Mouse (Mus musculus) heart, embryonic 11.5 days (tissue): Measurements from ENCODE around the gene Mfrp. TPM values are rescaled to one million over a fixed set of nuclear protein-coding genes. Genes with fewer than 3 reads are reported as not detected.

ENCODE experiments used
- ATAC-seq: fragments of 200-750 bp; cut with Nextera tagmentation; replicated peaks from 2 replicates; pipeline ENCODE4 v1.8.0; 2017; ENCODE audit warnings: moderate library complexity; ENCODE audit not compliant: insufficient number of reproducible peaks, low FRiP score, low TSS enrichment
- H3K27ac ChIP-seq: fragments of 300-500 bp; sonication (generic); 2 replicates; pipeline ENCODE4 v1.5.1; 2014; ENCODE audit warnings: mild to moderate bottlenecking, low read depth, low read length
- H3K27me3 ChIP-seq: fragments of 300-500 bp; sonication (generic); 2 replicates; pipeline ENCODE4 v1.6.1; 2014; ENCODE audit warnings: mild to moderate bottlenecking, low read length, mixed read lengths; ENCODE audit not compliant: control insufficient read depth, insufficient read depth
- H3K36me3 ChIP-seq: fragments of 300-500 bp; sonication (generic); 2 replicates; pipeline ENCODE4 v1.6.1; 2014; ENCODE audit warnings: mild to moderate bottlenecking, low read length, moderate library complexity, mixed read lengths; ENCODE audit not compliant: control insufficient read depth, insufficient read depth
- H3K4me1 ChIP-seq: fragments of 300-500 bp; sonication (generic); 2 replicates; pipeline ENCODE4 v1.6.1; 2014; ENCODE audit warnings: low read length; ENCODE audit not compliant: control insufficient read depth, insufficient read depth
- H3K4me2 ChIP-seq: fragments of 300-500 bp; sonication (generic); 2 replicates; pipeline ENCODE4 v1.6.1; 2014; ENCODE audit warnings: mild to moderate bottlenecking, moderate library complexity
- H3K4me3 ChIP-seq: fragments of 300-500 bp; sonication (generic); 2 replicates; pipeline ENCODE4 v1.5.1; 2014; ENCODE audit warnings: low read depth, low read length
- H3K9ac ChIP-seq: fragments of 300-500 bp; sonication (generic); 2 replicates; pipeline ENCODE4 v1.6.1; 2014; ENCODE audit warnings: mild to moderate bottlenecking, low read depth, low read length, moderate library complexity
- H3K9me3 ChIP-seq: fragments of 300-500 bp; sonication (generic); replicated peaks from 2 replicates; pipeline ENCODE4 v1.6.1; 2016; ENCODE audit warnings: low read length; ENCODE audit not compliant: control insufficient read depth
- WGBS: fragments of 180-500 bp; shearing (Covaris S2); extraction: QIAGEN DNeasy Blood & Tissue Kit; methylation state at CpG from one replicate; pipeline ENCODE4 v1.1.7; 2014; ENCODE audit not compliant: insufficient replicate concordance; 5-methylcytosine and 5-hydroxymethylcytosine counted together
- polyA plus RNA-seq: library from polyadenylated mRNA; unstranded; fragments of >200 nt; fragmentation: Nextera tagmentation; extraction: Ambion mirVana; gene quantifications from 2 replicates; pipeline ENCODE4 v1.2.1, GENCODE M21; 2014

The Mfrp gene
- polyA plus RNA-seq, 1 experiment from 2014 or later, result 0.16 TPM

GRCm38 (mm10) chr9:44125546-44126428, 24.3 kb downstream of the Mfrp start:
- no peaks in the 10 kb centered on the region for H3K36me3 ChIP-seq
- H3K4me3 ChIP-seq, result no peak overlapping the region
- no peaks in the 10 kb centered on the region for H3K9me3 ChIP-seq
- no peak for ATAC-seq
- WGBS, result 33% methylated on average over 18 of the region's 18 CpGs
- no peak overlapping the region for H3K27ac ChIP-seq
- H3K27me3 ChIP-seq, result no peaks in the 10 kb centered on the region
- H3K4me2 ChIP-seq, result peak overlapping the region; percentile 46
- H3K4me1 ChIP-seq, result peaks cover 13% of the 10 kb centered on the region
- no peak overlapping the region for H3K9ac ChIP-seq

- peak overlapping the region; percentile 46 for H3K4me2 ChIP-seq
- no peak for ATAC-seq
- no peaks in the 10 kb centered on the region for H3K27me3 ChIP-seq
- H3K4me3 ChIP-seq, result no peak overlapping the region
- H3K9ac ChIP-seq, result no peak overlapping the region
- H3K9me3 ChIP-seq, result no peaks in the 10 kb centered on the region
- 78% methylated on average over 3 of the region's 3 CpGs for WGBS
- H3K36me3 ChIP-seq, result no peaks in the 10 kb centered on the region
- peaks cover 22% of the 10 kb centered on the region for H3K4me1 ChIP-seq
- H3K27ac ChIP-seq, result no peak overlapping the region
Measured at GRCm38 (mm10) chr9:44126746-44127145, 25.2 kb downstream of the Mfrp start.

GRCm38 (mm10) chr9:44127351-44127801, 25.8 kb downstream of the Mfrp start:
- ATAC-seq, result no peak
- Histone ChIP-seq H3K27me3 (no peaks in the 10 kb centered on the region), H3K9ac (no peak overlapping the region), H3K4me1 (peaks cover 23% of the 10 kb centered on the region), H3K4me3 (no peak overlapping the region), H3K27ac (no peak overlapping the region), H3K9me3 (no peaks in the 10 kb centered on the region), H3K36me3 (no peaks in the 10 kb centered on the region), H3K4me2 (no peak overlapping the region)
- 57% methylated on average over 3 of the region's 3 CpGs for WGBS

GRCm38 (mm10) chr9:44129633-44130032, 28.1 kb downstream of the Mfrp start:
- 0 out of 2 replicates have a peak, but pooled peaks have one; percentile 0 for ATAC-seq
- peak overlapping the region; percentile 81 for H3K9ac ChIP-seq

GRCm38 (mm10) chr9:44130034-44130433, 28.5 kb downstream of the Mfrp start:
- Histone ChIP-seq H3K9me3 (no peaks in the 10 kb centered on the region), H3K4me2 (peak overlapping the region; percentile 86), H3K27me3 (no peaks in the 10 kb centered on the region), H3K9ac (peak overlapping the region; percentile 81), H3K4me1 (peaks cover 30% of the 10 kb centered on the region), H3K36me3 (no peaks in the 10 kb centered on the region), H3K27ac (peak overlapping the region; percentile 82), H3K4me3 (peak overlapping the region; percentile 42)
- peak; percentile 50 for ATAC-seq
- WGBS, result under 1% methylated on average over 27 of the region's 27 CpGs

More at GRCm38 (mm10) chr9:44129633-44130032, 28.1 kb downstream of the Mfrp start:
- no peaks in the 10 kb centered on the region for H3K27me3 ChIP-seq
- peak overlapping the region; percentile 86 for H3K4me2 ChIP-seq
- H3K27ac ChIP-seq, result peak overlapping the region; percentile 82
- no peaks in the 10 kb centered on the region for H3K36me3 ChIP-seq
- H3K4me3 ChIP-seq, result peak overlapping the region; percentile 42
- peaks cover 30% of the 10 kb centered on the region for H3K4me1 ChIP-seq
- WGBS, result 2% methylated on average over 9 of the region's 9 CpGs
- no peaks in the 10 kb centered on the region for H3K9me3 ChIP-seq

GRCm38 (mm10) chr9:44130581-44131275, 29.2 kb downstream of the Mfrp start:
- peak; percentile 12; the same call in 1 of the 2 replicates for ATAC-seq
- 13% methylated on average over 19 of the region's 19 CpGs for WGBS
- Histone ChIP-seq H3K4me2 (peak overlapping the region; percentile 86), H3K36me3 (no peaks in the 10 kb centered on the region), H3K4me1 (peaks cover 30% of the 10 kb centered on the region), H3K27ac (peak overlapping the region; percentile 82), H3K4me3 (peak overlapping the region; percentile 42), H3K9me3 (no peaks in the 10 kb centered on the region), H3K9ac (peak overlapping the region; percentile 81), H3K27me3 (no peaks in the 10 kb centered on the region)

- H3K4me1 ChIP-seq, result peaks cover 34% of the 10 kb centered on the region
- WGBS, result 37% methylated on average over 7 of the region's 7 CpGs
- no peak overlapping the region for H3K4me3 ChIP-seq
- no peaks in the 10 kb centered on the region for H3K27me3 ChIP-seq
- no peaks in the 10 kb centered on the region for H3K9me3 ChIP-seq
- peak overlapping the region; percentile 86 for H3K4me2 ChIP-seq
- peak overlapping the region; percentile 82 for H3K27ac ChIP-seq
- peak overlapping the region; percentile 81 for H3K9ac ChIP-seq
- no peaks in the 10 kb centered on the region for H3K36me3 ChIP-seq
- ATAC-seq, result no peak
Measured at GRCm38 (mm10) chr9:44131276-44131590, 29.7 kb downstream of the Mfrp start.

- H3K4me1 ChIP-seq, result peaks cover 39% of the 10 kb centered on the region
- 58% methylated on average over 5 of the region's 5 CpGs for WGBS
- no peak overlapping the region for H3K4me3 ChIP-seq
- no peak overlapping the region for H3K9ac ChIP-seq
- no peak overlapping the region for H3K4me2 ChIP-seq
- peaks cover 6% of the 10 kb centered on the region for H3K36me3 ChIP-seq
- H3K27ac ChIP-seq, result no peak overlapping the region
- no peak for ATAC-seq
- no peaks in the 10 kb centered on the region for H3K27me3 ChIP-seq
- no peaks in the 10 kb centered on the region for H3K9me3 ChIP-seq
Measured at GRCm38 (mm10) chr9:44132200-44132599, 30.7 kb downstream of the Mfrp start.
